Mouse (Mus musculus) forebrain, postnatal 0 days (tissue): ENCODE measurements around the gene Olfr686. TPM values are rescaled to one million over a fixed set of nuclear protein-coding genes. Genes with fewer than 3 reads are reported as not detected.

Source experiments
- ATAC-seq: fragments of 200-750 bp; cut with Nextera tagmentation; 2 replicates; pipeline ENCODE4 v1.8.0; 2017; ENCODE audit warnings: mild to moderate bottlenecking, moderate library complexity
- DNase-seq: peaks from one replicate; pipeline ENCODE4 v3.0.0-alpha.2; 2015
- H3K27ac ChIP-seq: fragments of 300-500 bp; sonication (generic); 2 replicates; pipeline ENCODE4 v1.5.1; 2014; ENCODE audit warnings: low read depth, mild to moderate bottlenecking, antibody characterized with exemption, low read length, moderate library complexity, mixed read lengths
- H3K27me3 ChIP-seq: fragments of 300-500 bp; sonication (generic); 2 replicates; pipeline ENCODE4 v1.6.1; 2014; ENCODE audit warnings: mild to moderate bottlenecking, low read length, mixed read lengths; ENCODE audit not compliant: insufficient read depth
- H3K36me3 ChIP-seq: fragments of 300-500 bp; sonication (generic); 2 replicates; pipeline ENCODE4 v1.6.1; 2014; ENCODE audit warnings: mild to moderate bottlenecking, moderate library complexity; ENCODE audit not compliant: insufficient read depth
- H3K4me1 ChIP-seq: fragments of 300-500 bp; sonication (generic); 2 replicates; pipeline ENCODE4 v1.6.1; 2014; ENCODE audit warnings: antibody characterized with exemption; ENCODE audit not compliant: insufficient read depth
- H3K4me2 ChIP-seq: fragments of 300-500 bp; sonication (generic); 2 replicates; pipeline ENCODE4 v1.6.1; 2014; ENCODE audit warnings: low read depth, mild to moderate bottlenecking, moderate library complexity
- H3K4me3 ChIP-seq: fragments of 300-500 bp; sonication (generic); 2 replicates; pipeline ENCODE4 v1.5.1; 2014; ENCODE audit warnings: low read depth, low read length, mixed read lengths
- H3K9ac ChIP-seq: fragments of 300-500 bp; sonication (generic); 2 replicates; pipeline ENCODE4 v1.6.1; 2014; ENCODE audit warnings: mild to moderate bottlenecking
- H3K9me3 ChIP-seq: fragments of 300-500 bp; sonication (generic); 2 replicates; pipeline ENCODE4 v1.6.1; 2016; ENCODE audit warnings: low read length
- CTCF ChIP-seq: sonication (generic); IDR thresholded peaks from 2 replicates; pipeline ENCODE4 v1.5.1; 2016; ENCODE audit warnings: antibody characterized with exemption, control low read depth, low read depth
- WGBS: fragments of 180-500 bp; shearing (Covaris S2); extraction: QIAGEN DNeasy Blood & Tissue Kit; methylation state at CpG from one replicate; pipeline ENCODE4 v1.1.7; 2014; 5-methylcytosine and 5-hydroxymethylcytosine counted together
- polyA plus RNA-seq: library from polyadenylated mRNA; unstranded; fragments of >200 nt; fragmentation: Nextera tagmentation; extraction: Ambion mirVana; gene quantifications from 2 replicates; pipeline ENCODE4 v1.2.1, GENCODE M21; 2015
- total RNA-seq: library from RNA; depleted of rRNA; stranded (reverse); fragments of >200 nt; gene quantifications from 2 replicates; pipeline ENCODE4 v1.2.3, GENCODE M21; 2014; rRNA removed

Gene Olfr686
- total and polyA plus RNA-seq, 2 experiments from 2014 or later: not detected

DNA sequence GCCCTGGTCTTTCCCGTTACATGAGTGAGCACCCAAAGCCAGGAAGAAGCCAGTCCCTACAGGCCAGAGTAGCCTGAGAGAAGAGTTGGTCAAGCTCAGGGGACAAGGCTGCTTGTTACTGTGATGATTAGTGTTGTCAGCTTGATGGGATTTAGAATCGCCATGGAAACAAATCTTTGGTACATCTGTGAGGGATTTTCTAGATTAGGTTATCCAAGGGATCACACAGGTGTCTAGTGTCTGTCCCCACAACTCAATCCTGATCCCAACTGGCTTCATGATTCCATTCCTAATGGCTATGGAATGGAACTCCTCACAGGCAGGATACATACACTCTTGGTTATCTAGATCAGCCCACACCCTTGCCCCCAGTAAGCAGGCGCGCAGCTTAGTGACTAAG lies 11.0 kb upstream of the Olfr686 start:
- H3K9me3 ChIP-seq: no peaks in the 10 kb centered on the region
- H3K27ac ChIP-seq: no peak overlapping the region
- ATAC-seq (no peak), DNase-seq (no peak)
- H3K4me2 ChIP-seq: no peak overlapping the region
- H3K4me3 ChIP-seq: no peak overlapping the region
- WGBS: 75% methylated on average over 4 of the region's 4 CpGs
- no peak for TF ChIP-seq CTCF
- no peak overlapping the region for H3K9ac ChIP-seq
- H3K36me3 ChIP-seq: no peaks in the 10 kb centered on the region
- H3K27me3 ChIP-seq: no peaks in the 10 kb centered on the region
- no peaks in the 10 kb centered on the region for H3K4me1 ChIP-seq

DNA sequence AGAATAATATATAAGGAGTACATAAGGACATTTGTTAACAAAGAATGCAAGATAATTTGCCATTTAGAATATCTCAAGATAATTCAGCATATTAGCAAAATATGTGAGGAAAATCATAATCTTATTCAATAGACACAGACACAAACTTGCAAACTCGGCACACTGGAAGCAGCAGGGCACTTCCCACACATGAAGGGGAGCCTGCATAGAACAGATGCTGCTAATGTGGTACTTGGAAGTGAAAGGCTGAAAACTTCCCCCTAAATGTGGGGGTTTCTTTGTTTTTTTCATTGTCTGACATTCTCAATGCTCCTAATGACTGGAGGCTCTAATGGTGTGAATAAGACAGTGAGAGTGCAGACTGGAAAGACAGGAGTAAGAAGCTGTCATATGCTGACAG lies 7.5 kb upstream of the Olfr686 start:
- Histone ChIP-seq H3K4me2 (no peak overlapping the region), H3K27me3 (no peaks in the 10 kb centered on the region), H3K36me3 (no peaks in the 10 kb centered on the region), H3K4me3 (no peak overlapping the region), H3K9ac (no peak overlapping the region), H3K4me1 (no peaks in the 10 kb centered on the region), H3K27ac (no peak overlapping the region), H3K9me3 (no peaks in the 10 kb centered on the region)
- ATAC-seq: peak; percentile 40
- 30% methylated on average over 1 of the region's 1 CpGs for WGBS
- DNase-seq: peak; percentile 2
- no peak for TF ChIP-seq CTCF

DNA sequence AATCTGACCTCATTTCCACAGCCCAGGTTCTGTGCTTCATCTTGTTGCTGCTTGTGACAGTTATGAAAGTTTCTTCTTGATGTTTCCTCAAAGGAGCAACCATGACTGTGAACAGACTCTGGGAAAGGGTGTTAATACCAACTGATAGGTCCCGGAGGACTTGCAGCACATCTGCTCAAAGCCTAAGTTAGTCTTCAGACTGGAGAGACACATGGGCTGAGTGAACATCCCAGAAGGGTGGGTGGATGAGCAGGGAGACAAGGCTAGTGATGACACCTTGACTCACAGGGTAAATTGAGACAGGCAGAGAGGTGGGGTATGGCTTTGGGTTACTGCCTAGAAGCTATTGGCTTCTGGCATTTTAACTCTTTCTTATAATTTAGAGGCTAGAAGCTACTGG lies 21.4 kb downstream of the Olfr686 start, which contains the start of gene Olfr685:
Olfr685 (minus strand) TSS at position 101 of the 400 bp plus-strand sequence.
- no peak within 1 kb of the TSS for H3K4me2 ChIP-seq
- H3K4me3 ChIP-seq: no peak within 1 kb of the TSS
- no peaks in the 10 kb centered on the region for H3K9me3 ChIP-seq
- no peak for DNase-seq
- TF ChIP-seq CTCF: no peak
- H3K9ac ChIP-seq: no peak within 1 kb of the TSS
- 91% methylated on average over 1 of the region's 1 CpGs for WGBS
- no peak for ATAC-seq
- no peaks in the 10 kb centered on the region for H3K36me3 ChIP-seq
- no peaks in the 10 kb centered on the region for H3K27me3 ChIP-seq
- no peak within 1 kb of the TSS for H3K27ac ChIP-seq
- H3K4me1 ChIP-seq: no peaks in the 10 kb centered on the region

DNA sequence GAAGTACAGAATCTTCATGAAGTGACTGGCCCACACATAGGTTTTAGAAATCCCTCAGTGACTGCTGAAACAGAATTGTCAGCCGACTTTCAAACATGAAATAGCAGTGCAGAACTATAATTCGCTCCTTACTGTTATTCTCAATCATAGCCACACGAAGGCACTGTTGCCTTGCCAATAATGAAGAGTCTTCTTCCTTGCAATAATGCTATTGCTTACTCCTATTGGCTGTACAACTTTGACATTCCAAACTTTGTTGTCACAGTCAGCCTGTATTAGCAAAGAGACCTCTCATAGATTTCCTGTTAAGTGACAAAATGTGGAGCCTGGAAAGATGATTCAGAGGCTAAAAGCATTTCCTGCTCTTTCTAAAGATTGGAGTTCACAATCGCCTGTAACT lies 36.5 kb downstream of the Olfr686 start:
- no peaks in the 10 kb centered on the region for H3K9me3 ChIP-seq
- no peak overlapping the region for H3K4me3 ChIP-seq
- no peak overlapping the region for H3K4me2 ChIP-seq
- H3K27ac ChIP-seq: no peak overlapping the region
- H3K27me3 ChIP-seq: no peaks in the 10 kb centered on the region
- no peaks in the 10 kb centered on the region for H3K4me1 ChIP-seq
- WGBS: 58% methylated on average over 4 of the region's 4 CpGs
- no peaks in the 10 kb centered on the region for H3K36me3 ChIP-seq
- H3K9ac ChIP-seq: no peak overlapping the region
- TF ChIP-seq CTCF: peak; percentile 76
- DNase-seq (peak; percentile 63), ATAC-seq (peak; percentile 60)

DNA sequence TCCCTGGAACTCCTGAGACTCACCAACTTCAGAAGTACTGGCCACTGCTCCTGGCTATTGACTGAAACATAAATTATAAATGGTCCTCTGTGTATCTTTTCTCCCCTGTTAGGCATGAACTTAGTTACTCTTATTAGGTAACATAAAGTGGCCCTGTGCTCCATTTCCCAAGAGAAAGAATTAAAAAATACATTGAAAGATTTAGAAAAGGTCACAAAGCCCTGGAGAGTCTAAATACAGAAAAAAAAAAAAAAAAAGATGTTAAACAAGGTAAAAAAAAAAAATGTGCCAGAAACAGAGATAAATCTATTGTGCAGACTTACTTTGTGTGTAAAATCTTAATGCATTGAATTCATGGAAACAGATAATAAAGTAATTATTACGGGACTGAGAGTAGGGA lies 43.7 kb downstream of the Olfr686 start, which contains the start of gene Olfr684:
Olfr684 (minus strand) TSS at position 101 of the 400 bp plus-strand sequence.
- H3K36me3 ChIP-seq: no peaks in the 10 kb centered on the region
- no peak within 1 kb of the TSS for H3K4me2 ChIP-seq
- H3K27ac ChIP-seq: no peak within 1 kb of the TSS
- H3K9ac ChIP-seq: no peak within 1 kb of the TSS
- H3K4me3 ChIP-seq: no peak within 1 kb of the TSS
- no peaks in the 10 kb centered on the region for H3K9me3 ChIP-seq
- no peaks in the 10 kb centered on the region for H3K4me1 ChIP-seq
- H3K27me3 ChIP-seq: no peaks in the 10 kb centered on the region
- TF ChIP-seq CTCF: no peak
- 59% methylated on average over 1 of the region's 1 CpGs for WGBS
- DNase-seq: no peak
- no peak for ATAC-seq

Other genes starting within 250 kb of the Olfr686 start
- gene Olfr670, start 244.9 kb downstream of the Olfr686 start, total RNA-seq: not detected in 2 replicates
- not detected in 2 replicates for gene Olfr670, start 244.9 kb downstream of the Olfr686 start, polyA plus RNA-seq
- gene Olfr671, start 228.4 kb downstream of the Olfr686 start, total RNA-seq: not detected in 2 replicates
- not detected in 2 replicates for gene Olfr671, start 228.4 kb downstream of the Olfr686 start, polyA plus RNA-seq
- not detected in 2 replicates for gene Olfr672, start 205.5 kb downstream of the Olfr686 start, total RNA-seq
- not detected in 2 replicates for gene Olfr672, start 205.5 kb downstream of the Olfr686 start, polyA plus RNA-seq
- gene Olfr675, start 179.0 kb downstream of the Olfr686 start, total RNA-seq: not detected in 2 replicates
- gene Olfr675, start 179.0 kb downstream of the Olfr686 start, polyA plus RNA-seq: not detected in 2 replicates
- not detected in 2 replicates for gene Olfr676, start 174.8 kb downstream of the Olfr686 start, total RNA-seq
- not detected in 2 replicates for gene Olfr676, start 174.8 kb downstream of the Olfr686 start, polyA plus RNA-seq
- not detected in 2 replicates for gene Olfr677, start 156.1 kb downstream of the Olfr686 start, total RNA-seq
- gene Olfr677, start 156.1 kb downstream of the Olfr686 start, polyA plus RNA-seq: not detected in 2 replicates
- not detected in 2 replicates for gene Olfr678, start 143.0 kb downstream of the Olfr686 start, total RNA-seq
- gene Olfr678, start 143.0 kb downstream of the Olfr686 start, polyA plus RNA-seq: not detected in 2 replicates
- gene Olfr679, start 126.3 kb downstream of the Olfr686 start, total RNA-seq: not detected in 2 replicates
- not detected in 2 replicates for gene Olfr679, start 126.3 kb downstream of the Olfr686 start, polyA plus RNA-seq
- gene Olfr680-ps1, start 114.7 kb downstream of the Olfr686 start, total RNA-seq: not detected in 2 replicates
- not detected in 2 replicates for gene Olfr680-ps1, start 114.7 kb downstream of the Olfr686 start, polyA plus RNA-seq
- not detected in 2 replicates for gene Olfr681, start 90.6 kb downstream of the Olfr686 start, total RNA-seq
- not detected in 2 replicates for gene Olfr681, start 90.6 kb downstream of the Olfr686 start, polyA plus RNA-seq
- not detected in 2 replicates for gene Olfr683, start 60.5 kb downstream of the Olfr686 start, total RNA-seq
- gene Olfr683, start 60.5 kb downstream of the Olfr686 start, polyA plus RNA-seq: not detected in 2 replicates
- not detected in 2 replicates for gene Olfr684, start 43.8 kb downstream of the Olfr686 start, total RNA-seq
- gene Olfr684, start 43.8 kb downstream of the Olfr686 start, polyA plus RNA-seq: not detected in 2 replicates
- gene Olfr685, start 21.5 kb downstream of the Olfr686 start, total RNA-seq: not detected in 2 replicates
- gene Olfr685, start 21.5 kb downstream of the Olfr686 start, polyA plus RNA-seq: not detected in 2 replicates
- not detected in 2 replicates for gene Olfr688, start 80.6 kb upstream of the Olfr686 start, total RNA-seq
- gene Olfr688, start 80.6 kb upstream of the Olfr686 start, polyA plus RNA-seq: not detected in 2 replicates
- not detected in 2 replicates for gene Olfr689, start 103.7 kb upstream of the Olfr686 start, total RNA-seq
- gene Olfr689, start 103.7 kb upstream of the Olfr686 start, polyA plus RNA-seq: not detected in 2 replicates
- gene Olfr690, start 126.6 kb upstream of the Olfr686 start, total RNA-seq: 0.10 TPM in 1 of 2 replicates, not detected in the other
- gene Olfr690, start 126.6 kb upstream of the Olfr686 start, polyA plus RNA-seq: not detected in 2 replicates
- not detected in 2 replicates for gene Olfr691, start 134.8 kb upstream of the Olfr686 start, total RNA-seq
- not detected in 2 replicates for gene Olfr691, start 134.8 kb upstream of the Olfr686 start, polyA plus RNA-seq
- not detected in 2 replicates for gene Olfr692, start 160.7 kb upstream of the Olfr686 start, total RNA-seq
- not detected in 2 replicates for gene Olfr692, start 160.7 kb upstream of the Olfr686 start, polyA plus RNA-seq
- not detected in 2 replicates for gene Gm5901, start 167.6 kb upstream of the Olfr686 start, total RNA-seq
- gene Gm5901, start 167.6 kb upstream of the Olfr686 start, polyA plus RNA-seq: not detected in 2 replicates
- 28.0 and 42.1 TPM in 2 replicates for gene Fam160a2, start 192.6 kb upstream of the Olfr686 start, total RNA-seq
- gene Fam160a2, start 192.6 kb upstream of the Olfr686 start, polyA plus RNA-seq: 27.7 and 36.9 TPM in 2 replicates
- gene Cnga4, start 197.1 kb upstream of the Olfr686 start, total RNA-seq: 0.29 and 0.38 TPM in 2 replicates
- gene Cnga4, start 197.1 kb upstream of the Olfr686 start, polyA plus RNA-seq: 0.10 and 0.18 TPM in 2 replicates
- 3.5 and 6.2 TPM in 2 replicates for gene Cckbr, start 218.2 kb upstream of the Olfr686 start, total RNA-seq
- 3.2 and 5.1 TPM in 2 replicates for gene Cckbr, start 218.2 kb upstream of the Olfr686 start, polyA plus RNA-seq